Mouse (Mus musculus): Measurements from ENCODE around the gene Ramp3. TPM values are rescaled to one million over a fixed set of nuclear protein-coding genes. Genes with fewer than 3 reads are reported as not detected.
"Not testable (repeated sequence)": the region's sequence is repeated elsewhere in the genome, so short reads cannot be mapped to it uniquely, and the experiment has no call there.

The Ramp3 gene
- polyA plus RNA-seq, 1 experiment from 2014 or later: 4.3 TPM

- no peak overlapping the region for H3K9ac ChIP-seq (ENCODE audit: low read depth, low read length)
- ATAC-seq (ENCODE audit: low FRiP score): peak; percentile 25; the same call in 1 of the 2 replicates
- no peak overlapping the region for H3K4me3 ChIP-seq (ENCODE audit: low read depth, low read length)
- no peaks in the 10 kb centered on the region for H3K27me3 ChIP-seq (ENCODE audit: control insufficient read depth, insufficient read depth, low read length)
- 23% methylated on average over 4 of the region's 4 CpGs for WGBS
- H3K4me1 ChIP-seq (replicated peaks; ENCODE audit: control insufficient read depth, insufficient read depth, low read length): no peaks in the 10 kb centered on the region; the same call in 1 of the 2 replicates
- no peak overlapping the region for H3K27ac ChIP-seq (ENCODE audit: low read depth, low read length)
- H3K9me3 ChIP-seq (ENCODE audit: control insufficient read depth, low read length): no peaks in the 10 kb centered on the region
- H3K36me3 ChIP-seq (ENCODE audit: control insufficient read depth, insufficient read depth, low read length): 0 out of 2 replicates have a peak, but pooled peaks cover 2% of the 10 kb centered on the region
- DNase-seq (ENCODE audit: low spot score): peak; percentile 74
- H3K4me2 ChIP-seq (replicated peaks; ENCODE audit: low read depth, low read length): no peak overlapping the region
Observed at GRCm38 (mm10) chr11:6628568-6628967, 29.8 kb upstream of the Ramp3 start.

DNA sequence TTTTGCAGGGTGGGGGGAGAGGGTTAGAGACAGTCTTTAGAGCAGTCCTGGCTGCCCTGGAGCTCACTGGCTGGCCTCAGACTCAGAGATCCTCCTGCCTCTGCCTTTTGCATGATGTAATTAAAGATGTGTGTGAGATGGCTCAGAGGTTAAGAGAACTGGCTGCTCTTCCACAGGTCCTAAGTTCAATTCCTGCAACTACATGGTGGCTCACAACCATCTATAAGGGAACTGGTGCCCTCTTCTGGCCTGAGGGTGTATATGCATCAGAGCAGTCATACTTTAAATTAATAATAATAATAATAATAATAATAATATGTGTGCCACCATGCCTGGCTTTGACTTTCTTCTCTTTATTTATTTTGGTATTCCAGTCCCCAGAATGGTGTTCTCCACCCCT, 28.7 kb upstream of the Ramp3 start:
- no peaks in the 10 kb centered on the region for H3K27me3 ChIP-seq (ENCODE audit: control insufficient read depth, insufficient read depth, low read length)
- H3K27ac ChIP-seq (ENCODE audit: low read depth, low read length): no peak overlapping the region
- DNase-seq (ENCODE audit: low spot score) (peak; percentile 18), ATAC-seq (ENCODE audit: low FRiP score) (no peak)
- no peak overlapping the region for H3K4me3 ChIP-seq (ENCODE audit: low read depth, low read length)
- H3K9me3 ChIP-seq (ENCODE audit: control insufficient read depth, low read length): no peaks in the 10 kb centered on the region
- no peaks in the 10 kb centered on the region; the same call in 1 of the 2 replicates for H3K4me1 ChIP-seq (replicated peaks; ENCODE audit: control insufficient read depth, insufficient read depth, low read length)
- H3K4me2 ChIP-seq (replicated peaks; ENCODE audit: low read depth, low read length): no peak overlapping the region
- no peak overlapping the region for H3K9ac ChIP-seq (ENCODE audit: low read depth, low read length)
- H3K36me3 ChIP-seq (ENCODE audit: control insufficient read depth, insufficient read depth, low read length): no peaks in the 10 kb centered on the region

DNA sequence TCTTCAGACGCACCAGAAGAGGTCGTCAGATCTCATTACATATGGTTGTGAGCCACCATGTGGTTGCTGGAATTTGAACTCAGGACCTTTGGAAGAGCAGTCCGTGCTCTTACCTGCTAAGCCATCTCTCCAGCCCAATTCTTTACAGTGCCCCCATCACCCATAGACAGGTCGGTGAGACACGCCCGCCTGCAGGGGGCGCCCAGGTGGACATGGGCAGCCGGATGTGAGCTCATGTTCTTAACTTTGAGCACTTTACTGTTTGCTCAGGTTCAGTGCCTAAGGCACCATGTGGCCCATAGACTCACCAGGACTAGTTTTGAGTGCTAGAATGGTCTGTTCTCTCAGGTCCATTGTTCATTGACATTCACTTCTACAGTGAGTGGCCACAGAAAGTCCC, 22.2 kb upstream of the Ramp3 start:
- Histone ChIP-seq H3K27me3 (ENCODE audit: control insufficient read depth, insufficient read depth, low read length) (no peaks in the 10 kb centered on the region), H3K4me1 (replicated peaks; ENCODE audit: control insufficient read depth, insufficient read depth, low read length) (no peaks in the 10 kb centered on the region), H3K27ac (ENCODE audit: low read depth, low read length) (no peak overlapping the region), H3K4me2 (replicated peaks; ENCODE audit: low read depth, low read length) (no peak overlapping the region), H3K36me3 (ENCODE audit: control insufficient read depth, insufficient read depth, low read length) (no peaks in the 10 kb centered on the region), H3K4me3 (ENCODE audit: low read depth, low read length) (no peak overlapping the region), H3K9ac (ENCODE audit: low read depth, low read length) (no peak overlapping the region), H3K9me3 (ENCODE audit: control insufficient read depth, low read length) (no peaks in the 10 kb centered on the region)
- no peak for ATAC-seq (ENCODE audit: low FRiP score)
- DNase-seq (ENCODE audit: low spot score): no peak
- WGBS: 66% methylated on average over 8 of the region's 8 CpGs

GRCm38 (mm10) chr11:6638537-6638936, 19.8 kb upstream of the Ramp3 start, which contains the start of gene Wap:
Wap (minus strand) TSS chr11:6638637.
- 85% methylated on average over 4 of the region's 4 CpGs for WGBS
- Histone ChIP-seq H3K27me3 (ENCODE audit: control insufficient read depth, insufficient read depth, low read length) (no peaks in the 10 kb centered on the region), H3K4me1 (replicated peaks; ENCODE audit: control insufficient read depth, insufficient read depth, low read length) (no peaks in the 10 kb centered on the region), H3K4me3 (ENCODE audit: low read depth, low read length) (no peak within 1 kb of the TSS), H3K4me2 (replicated peaks; ENCODE audit: low read depth, low read length) (no peak within 1 kb of the TSS), H3K9ac (ENCODE audit: low read depth, low read length) (no peak within 1 kb of the TSS), H3K9me3 (ENCODE audit: control insufficient read depth, low read length) (no peaks in the 10 kb centered on the region), H3K36me3 (ENCODE audit: control insufficient read depth, insufficient read depth, low read length) (no peaks in the 10 kb centered on the region), H3K27ac (ENCODE audit: low read depth, low read length) (no peak within 1 kb of the TSS)
- DNase-seq (ENCODE audit: low spot score) (no peak), ATAC-seq (ENCODE audit: low FRiP score) (no peak)

- H3K27me3 ChIP-seq (ENCODE audit: control insufficient read depth, insufficient read depth, low read length): no peaks in the 10 kb centered on the region
- no peak overlapping the region for H3K4me2 ChIP-seq (replicated peaks; ENCODE audit: low read depth, low read length)
- H3K9me3 ChIP-seq (ENCODE audit: control insufficient read depth, low read length): no peaks in the 10 kb centered on the region
- no peak overlapping the region for H3K4me3 ChIP-seq (ENCODE audit: low read depth, low read length)
- H3K4me1 ChIP-seq (replicated peaks; ENCODE audit: control insufficient read depth, insufficient read depth, low read length): no peaks in the 10 kb centered on the region
- no peaks in the 10 kb centered on the region for H3K36me3 ChIP-seq (ENCODE audit: control insufficient read depth, insufficient read depth, low read length)
- ATAC-seq (ENCODE audit: low FRiP score) (no peak), DNase-seq (ENCODE audit: low spot score) (no peak)
- H3K27ac ChIP-seq (ENCODE audit: low read depth, low read length): no peak overlapping the region
- no peak overlapping the region for H3K9ac ChIP-seq (ENCODE audit: low read depth, low read length)
- WGBS: 76% methylated on average over 6 of the region's 6 CpGs
Observed at GRCm38 (mm10) chr11:6639072-6639471, 19.2 kb upstream of the Ramp3 start.

- H3K27me3 ChIP-seq (ENCODE audit: control insufficient read depth, insufficient read depth, low read length): no peaks in the 10 kb centered on the region
- H3K4me3 ChIP-seq (ENCODE audit: low read depth, low read length): no peak overlapping the region
- no peaks in the 10 kb centered on the region for H3K9me3 ChIP-seq (ENCODE audit: control insufficient read depth, low read length)
- 73% methylated on average over 6 of the region's 6 CpGs for WGBS
- H3K4me2 ChIP-seq (replicated peaks; ENCODE audit: low read depth, low read length): no peak overlapping the region
- ATAC-seq (ENCODE audit: low FRiP score) (no peak; the same call in 1 of the 2 replicates), DNase-seq (ENCODE audit: low spot score) (no peak)
- H3K9ac ChIP-seq (ENCODE audit: low read depth, low read length): no peak overlapping the region
- no peaks in the 10 kb centered on the region for H3K36me3 ChIP-seq (ENCODE audit: control insufficient read depth, insufficient read depth, low read length)
- H3K4me1 ChIP-seq (replicated peaks; ENCODE audit: control insufficient read depth, insufficient read depth, low read length): no peaks in the 10 kb centered on the region
- no peak overlapping the region for H3K27ac ChIP-seq (ENCODE audit: low read depth, low read length)
Observed at GRCm38 (mm10) chr11:6644566-6644965, 13.8 kb upstream of the Ramp3 start.

GRCm38 (mm10) chr11:6647831-6648724, 10.2 kb upstream of the Ramp3 start:
- no peak for DNase-seq (ENCODE audit: low spot score)
- H3K27me3 ChIP-seq (ENCODE audit: control insufficient read depth, insufficient read depth, low read length): no peaks in the 10 kb centered on the region

DNA sequence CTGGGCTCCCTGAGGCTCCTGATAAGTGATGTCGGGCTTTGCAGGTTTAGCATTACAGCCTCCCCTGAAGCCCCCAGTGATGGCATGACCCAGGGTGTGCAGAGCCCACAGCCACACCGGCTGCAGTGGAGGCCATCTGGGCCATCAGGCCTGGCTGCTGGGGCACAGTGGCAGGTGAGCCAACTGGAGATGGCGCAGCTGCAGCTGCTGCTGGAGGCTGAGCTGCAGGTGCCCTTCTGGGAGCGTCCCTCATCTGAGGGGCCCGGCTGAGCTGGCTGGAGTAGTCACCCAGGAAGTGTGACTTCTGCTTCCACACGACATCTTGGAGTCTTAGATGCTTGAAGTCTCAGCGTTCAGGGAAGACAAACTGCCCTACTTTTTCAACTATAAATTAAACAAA, 7.8 kb upstream of the Ramp3 start:
- Histone ChIP-seq H3K9me3 (ENCODE audit: control insufficient read depth, low read length) (no peaks in the 10 kb centered on the region), H3K36me3 (ENCODE audit: control insufficient read depth, insufficient read depth, low read length) (no peaks in the 10 kb centered on the region), H3K27ac (ENCODE audit: low read depth, low read length) (no peak overlapping the region), H3K4me1 (replicated peaks; ENCODE audit: control insufficient read depth, insufficient read depth, low read length) (no peaks in the 10 kb centered on the region), H3K4me3 (ENCODE audit: low read depth, low read length) (no peak overlapping the region), H3K9ac (ENCODE audit: low read depth, low read length) (no peak overlapping the region), H3K4me2 (replicated peaks; ENCODE audit: low read depth, low read length) (no peak overlapping the region), H3K27me3 (ENCODE audit: control insufficient read depth, insufficient read depth, low read length) (no peaks in the 10 kb centered on the region)
- 63% methylated on average over 7 of the region's 7 CpGs for WGBS
- no peak for DNase-seq (ENCODE audit: low spot score)
- ATAC-seq (ENCODE audit: low FRiP score): no peak

More at GRCm38 (mm10) chr11:6647831-6648724, 10.2 kb upstream of the Ramp3 start:
- ATAC-seq (ENCODE audit: low FRiP score): no peak
- Histone ChIP-seq H3K4me3 (ENCODE audit: low read depth, low read length) (no peak overlapping the region), H3K4me1 (replicated peaks; ENCODE audit: control insufficient read depth, insufficient read depth, low read length) (no peaks in the 10 kb centered on the region), H3K36me3 (ENCODE audit: control insufficient read depth, insufficient read depth, low read length) (no peaks in the 10 kb centered on the region), H3K27ac (ENCODE audit: low read depth, low read length) (no peak overlapping the region), H3K4me2 (replicated peaks; ENCODE audit: low read depth, low read length) (no peak overlapping the region), H3K9ac (ENCODE audit: low read depth, low read length) (no peak overlapping the region), H3K9me3 (ENCODE audit: control insufficient read depth, low read length) (no peaks in the 10 kb centered on the region)
- WGBS: 65% methylated on average over 9 of the region's 9 CpGs

DNA sequence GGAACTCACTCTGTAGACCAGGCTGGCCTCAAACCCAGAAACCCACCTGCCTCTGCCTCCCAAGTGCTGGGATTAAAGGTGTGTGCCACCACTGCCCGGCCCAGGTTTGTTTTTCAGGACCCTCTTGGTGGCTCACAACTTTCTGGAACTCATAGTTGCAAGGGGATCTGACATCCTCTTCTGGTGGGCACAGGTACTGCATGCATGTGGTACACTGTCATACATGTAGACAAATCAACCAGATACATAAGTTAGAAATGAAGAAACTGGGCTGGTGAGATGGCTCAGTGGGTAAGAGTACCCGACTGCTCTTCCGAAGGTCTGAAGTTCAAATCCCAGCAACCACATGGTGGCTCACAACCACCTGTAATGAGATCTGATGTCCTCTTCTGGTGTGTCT, 5.3 kb upstream of the Ramp3 start:
- DNase-seq (ENCODE audit: low spot score); H3K4me3 ChIP-seq (ENCODE audit: low read depth, low read length); H3K9me3 ChIP-seq (ENCODE audit: control insufficient read depth, low read length); H3K27me3 ChIP-seq (ENCODE audit: control insufficient read depth, insufficient read depth, low read length); H3K36me3 ChIP-seq (ENCODE audit: control insufficient read depth, insufficient read depth, low read length); H3K4me1 ChIP-seq (replicated peaks; ENCODE audit: control insufficient read depth, insufficient read depth, low read length); ATAC-seq (ENCODE audit: low FRiP score); H3K4me2 ChIP-seq (replicated peaks; ENCODE audit: low read depth, low read length); H3K27ac ChIP-seq (ENCODE audit: low read depth, low read length); H3K9ac ChIP-seq (ENCODE audit: low read depth, low read length): not testable (repeated sequence)
- 75% methylated on average over 3 of the region's 3 CpGs for WGBS

Data from hindbrain, embryonic 11.5 days (tissue).